In genomic region chr17:86803653-86804052, GRCm38 (mm10) we compare ENCODE assay signal across 13 mouse cellular contexts. TPM values are rescaled to one million over a fixed set of nuclear protein-coding genes. Genes with fewer than 3 reads are reported as not detected.
DNase-seq lines count a peak whose midpoint lies in the region; ATAC-seq and TF ChIP-seq lines count a peak whose summit lies in the region.
"Had no signal": no experiment of that assay in that cellular context is flagged by ENCODE, and none has a peak within 500 bp of the region (broad histone marks: within the 10 kb centered on the region; RNA-seq: fewer than 3 reads in every experiment).

No protein-coding gene starts in this region.

- no peak for DNase-seq in gastrocnemius, adult 2 months
- no peak for DNase-seq in gastrocnemius, adult 8-10 months (ENCODE audit: low spot score in 2 of 2)
- no peak for DNase-seq in liver, adult 2 months (ENCODE audit: extremely low read depth, low read depth, low spot score)
- no peak for DNase-seq in liver
- peak; percentile 51 for DNase-seq in thymus, postnatal 4 days
- DNase-seq in thymus, postnatal 0 days (ENCODE audit: low spot score): no peak
- no peak for DNase-seq in stomach, postnatal 0 days (ENCODE audit: low spot score)
- DNase-seq: cerebellum, adult 18-20 months; gastrocnemius, postnatal 36 days had no signal

- no peaks in the 10 kb centered on the region for H3K27me3 ChIP-seq in liver, adult 2 months (ENCODE audit: control insufficient read depth, insufficient read depth, low read length)
- H3K27me3 ChIP-seq in stomach, postnatal 0 days (ENCODE audit: control insufficient read depth, insufficient read depth, low read length): no peaks in the 10 kb centered on the region
- no peaks in the 10 kb centered on the region for H3K27me3 ChIP-seq in midbrain, embryonic 13.5 days
- H3K27me3 ChIP-seq: lung, embryonic 15.5 days had no signal

- peaks cover 7% of the 10 kb centered on the region; the same call in 1 of the 2 replicates for H3K79me2 ChIP-seq in liver, adult 2 months (ENCODE audit: control insufficient read depth, insufficient read depth, low read length)

- intact Hi-C loops in gastrocnemius, adult 2 months (cut with DNase I): loop anchor here (2.0 kb wide), 2 partner anchors 51 to 267 kb away; partner anchors contain the start of gene Epas1

- no peak overlapping the region for H3K9ac ChIP-seq in liver, adult 2 months (ENCODE audit: low read depth, low read length)
- no peak overlapping the region for H3K9ac ChIP-seq in stomach, postnatal 0 days (ENCODE audit: low read length)
- H3K9ac ChIP-seq in midbrain, embryonic 13.5 days (replicated peaks): no peak overlapping the region
- H3K9ac ChIP-seq: lung, embryonic 15.5 days had no signal

- H3K27ac ChIP-seq in gastrocnemius, adult 2 months: peak overlapping the region; percentile 89
- no peak overlapping the region for H3K27ac ChIP-seq in liver, adult 2 months (replicated peaks; ENCODE audit: insufficient read depth, low read depth, low read length)
- H3K27ac ChIP-seq in stomach, postnatal 0 days (replicated peaks): no peak overlapping the region
- H3K27ac ChIP-seq in midbrain, embryonic 13.5 days: no peak overlapping the region

- no peaks in the 10 kb centered on the region for H3K4me1 ChIP-seq in liver, adult 2 months (ENCODE audit: control insufficient read depth, insufficient read depth, low read length)
- H3K4me1 ChIP-seq in stomach, postnatal 0 days (replicated peaks; ENCODE audit: control insufficient read depth, insufficient read depth): no peaks in the 10 kb centered on the region
- H3K4me1 ChIP-seq in midbrain, embryonic 13.5 days (replicated peaks): no peaks in the 10 kb centered on the region

- no peaks in the 10 kb centered on the region for H3K9me3 ChIP-seq in stomach, postnatal 0 days (ENCODE audit: control insufficient read depth, low read length)
- H3K9me3 ChIP-seq in midbrain, embryonic 13.5 days: no peaks in the 10 kb centered on the region
- H3K9me3 ChIP-seq: lung, embryonic 15.5 days had no signal

- TF ChIP-seq EP300 in stomach, postnatal 0 days (optimal IDR thresholded peaks at IDR 0.05): no peak

- peak; percentile 56 for TF ChIP-seq CTCF in gastrocnemius, adult 2 months (IDR thresholded peaks at IDR 0.05)
- TF ChIP-seq CTCF in liver, adult 2 months (IDR thresholded peaks at IDR 0.05; ENCODE audit: low read depth, low read length): peak; percentile 68
- TF ChIP-seq CTCF in stomach, postnatal 0 days (IDR thresholded peaks at IDR 0.05; ENCODE audit: low read depth): peak; percentile 45

- WGBS in liver, adult 2 months: 67% methylated on average over 5 of the region's 5 CpGs
- WGBS in stomach, postnatal 0 days: 81% methylated on average over 5 of the region's 5 CpGs
- WGBS in midbrain, embryonic 13.5 days: 88% methylated on average over 5 of the region's 5 CpGs

- peaks cover 37% of the 10 kb centered on the region for H3K36me3 ChIP-seq in liver, adult 2 months (ENCODE audit: control insufficient read depth, insufficient read depth, low read length)
- 0 out of 2 replicates have a peak, but pooled peaks cover 2% of the 10 kb centered on the region for H3K36me3 ChIP-seq in stomach, postnatal 0 days (ENCODE audit: control insufficient read depth, insufficient read depth, low read length)
- no peaks in the 10 kb centered on the region for H3K36me3 ChIP-seq in midbrain, embryonic 13.5 days
- H3K36me3 ChIP-seq: lung, embryonic 15.5 days had no signal

- H3K4me3 ChIP-seq in gastrocnemius, adult 2 months: no peak overlapping the region
- no peak overlapping the region for H3K4me3 ChIP-seq in liver, adult 2 months (ENCODE audit: insufficient read depth, low read depth, low read length)
- no peak overlapping the region for H3K4me3 ChIP-seq in stomach, postnatal 0 days (ENCODE audit: low read depth, low read length)
- H3K4me3 ChIP-seq in midbrain, embryonic 13.5 days (replicated peaks): no peak overlapping the region
- H3K4me3 ChIP-seq: lung, embryonic 15.5 days had no signal

- no peak overlapping the region for H3K4me2 ChIP-seq in stomach, postnatal 0 days (replicated peaks; ENCODE audit: low read depth)
- H3K4me2 ChIP-seq in midbrain, embryonic 13.5 days (replicated peaks): no peak overlapping the region
- H3K4me2 ChIP-seq: lung, embryonic 15.5 days had no signal

- TF ChIP-seq POLR2A in liver, adult 2 months (IDR thresholded peaks at IDR 0.05; ENCODE audit: extremely low read depth, insufficient read depth, low read length): no peak

- no peak for ATAC-seq in stomach, postnatal 0 days (ENCODE audit: low FRiP score, low TSS enrichment)
- ATAC-seq in midbrain, embryonic 13.5 days: no peak
- ATAC-seq: forebrain, embryonic 16.5 days; hindbrain, embryonic 16.5 days had no signal

RNA-seq across cellular contexts. Expression of gene Epas1, which starts 50.2 kb away (rescaled TPM):
- total RNA-seq in gastrocnemius, adult 2 months (2021): 100 to 1,000 TPM in 1 of 2 experiments, 10 to 100 TPM in 1; 96.6 to 127 TPM
- total RNA-seq in gastrocnemius, adult 8-10 months (2022): 10 to 100 TPM; 79.9 to 95.6 (median 93.9) TPM
- 41.3 and 59.0 TPM in 2 replicates for total RNA-seq in liver, adult 2 months (2014; rRNA removed)
- 34.8 and 39.4 TPM in 2 replicates for polyA plus RNA-seq in liver, adult 2 months (2012; rRNA removed)
- polyA plus RNA-seq in thymus, postnatal 0 days (2015; fragmentation: Nextera tagmentation; extraction: Ambion mirVana): 1.6 and 2.4 TPM in 2 replicates
- 4.7 and 5.5 TPM in 2 replicates for polyA plus RNA-seq in stomach, postnatal 0 days (2015; fragmentation: Nextera tagmentation; extraction: Ambion mirVana)
- 4.0 and 4.3 TPM in 2 replicates for polyA plus RNA-seq in midbrain, embryonic 13.5 days (2015; fragmentation: Nextera tagmentation; extraction: Ambion mirVana)
